Mouse (Mus musculus) neural tube, embryonic 13.5 days (tissue): ENCODE data around the gene Pom121l2. TPM values are rescaled to one million over a fixed set of nuclear protein-coding genes. Genes with fewer than 3 reads are reported as not detected.
"Not testable (repeated sequence)": the region's sequence is repeated elsewhere in the genome, so short reads cannot be mapped to it uniquely, and the experiment has no call there.

Experiments
- ATAC-seq: fragments of 200-750 bp; cut with Nextera tagmentation; 2 replicates; pipeline ENCODE4 v1.8.0; 2017; ENCODE audit warnings: low read depth, mild to moderate bottlenecking, moderate TSS enrichment, moderate library complexity
- H3K27ac ChIP-seq: fragments of 300-500 bp; sonication (generic); replicated peaks from 2 replicates; pipeline ENCODE4 v1.5.1; 2015; ENCODE audit warnings: moderate library complexity, mild to moderate bottlenecking, inconsistent platforms
- H3K27me3 ChIP-seq: fragments of 300-500 bp; sonication (generic); 2 replicates; pipeline ENCODE4 v1.6.1; 2015; ENCODE audit warnings: mild to moderate bottlenecking, inconsistent platforms
- H3K36me3 ChIP-seq: fragments of 300-500 bp; sonication (generic); 2 replicates; pipeline ENCODE4 v1.6.1; 2015; ENCODE audit warnings: mild to moderate bottlenecking, inconsistent platforms
- H3K4me1 ChIP-seq: fragments of 300-500 bp; sonication (generic); replicated peaks from 2 replicates; pipeline ENCODE4 v1.6.1; 2015; ENCODE audit warnings: inconsistent platforms
- H3K4me2 ChIP-seq: fragments of 300-500 bp; sonication (generic); 2 replicates; pipeline ENCODE4 v1.6.1; 2015; ENCODE audit warnings: inconsistent platforms, mild to moderate bottlenecking, moderate library complexity
- H3K4me3 ChIP-seq: fragments of 300-500 bp; sonication (generic); 2 replicates; pipeline ENCODE4 v1.5.1; 2015; ENCODE audit warnings: mild to moderate bottlenecking, inconsistent platforms
- H3K9ac ChIP-seq: fragments of 300-500 bp; sonication (generic); 2 replicates; pipeline ENCODE4 v1.6.1; 2015; ENCODE audit warnings: moderate library complexity, mild to moderate bottlenecking, inconsistent platforms
- H3K9me3 ChIP-seq: fragments of 300-500 bp; sonication (generic); 2 replicates; pipeline ENCODE4 v1.6.1; 2016; ENCODE audit warnings: inconsistent platforms
- WGBS: fragments of 180-500 bp; shearing (Covaris S2); methylation state at CpG from one replicate; pipeline ENCODE4 v1.1.7; 2015; 5-methylcytosine and 5-hydroxymethylcytosine counted together
- polyA plus RNA-seq: library from polyadenylated mRNA; unstranded; fragments of >200 nt; fragmentation: Nextera tagmentation; extraction: Ambion mirVana; gene quantifications from 2 replicates; pipeline ENCODE4 v1.2.1, GENCODE M21; 2015

Pom121l2 gene
- polyA plus RNA-seq, 1 experiment from 2014 or later: not detected

DNA sequence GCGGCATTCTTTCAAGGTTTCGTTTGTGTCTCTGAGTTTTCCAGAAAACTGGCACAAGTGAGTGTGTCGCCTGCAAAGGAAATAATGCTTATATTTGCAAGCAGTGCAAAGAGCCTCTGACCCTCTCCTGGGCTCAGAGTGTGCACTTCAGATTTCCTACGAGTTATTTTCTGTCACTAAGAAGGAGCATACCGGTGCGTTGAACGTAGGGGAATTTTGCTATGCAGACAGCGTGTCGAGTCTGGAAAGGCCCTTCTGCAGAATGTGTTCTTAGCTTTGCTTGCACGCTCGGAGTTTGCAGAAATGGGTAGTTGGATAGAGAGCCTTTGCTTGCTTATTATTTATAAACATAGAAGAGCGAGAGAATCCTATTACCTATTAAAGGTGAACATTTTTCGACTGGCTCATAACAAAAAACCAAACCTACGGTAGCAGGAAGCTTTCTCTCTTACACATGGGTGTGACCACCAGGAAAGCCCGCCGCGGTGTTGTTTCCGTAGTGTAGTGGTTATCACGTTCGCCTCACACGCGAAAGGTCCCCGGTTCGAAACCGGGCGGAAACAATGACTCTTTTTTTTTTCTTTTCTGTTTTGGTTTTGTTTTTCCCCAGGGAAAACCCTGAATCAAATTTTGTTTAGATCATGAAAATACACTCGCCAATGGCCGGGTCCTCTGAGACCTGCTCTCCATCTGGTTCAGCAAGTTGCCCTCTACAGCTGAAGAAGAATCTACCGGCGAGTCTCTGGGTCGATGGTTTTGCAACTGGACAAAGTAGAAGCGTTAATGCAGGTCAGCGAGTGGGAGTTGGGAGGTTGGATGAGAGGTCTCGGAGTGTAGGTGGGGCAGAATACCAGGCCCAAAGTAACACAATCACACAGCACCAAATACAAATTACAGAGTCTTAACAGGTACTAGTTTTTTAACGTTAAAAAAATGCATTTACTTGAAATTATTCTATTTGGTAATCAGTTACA is 45.4 kb downstream of the Pom121l2 start:
- WGBS: 1% methylated on average over 35 of the region's 35 CpGs
- Histone ChIP-seq H3K27ac (peak overlapping the region; percentile 25; the same call in 1 of the 2 replicates), H3K27me3 (peaks cover 19% of the 10 kb centered on the region), H3K9ac (peak overlapping the region; percentile 65), H3K36me3 (no peaks in the 10 kb centered on the region), H3K9me3 (no peaks in the 10 kb centered on the region), H3K4me2 (peak overlapping the region; percentile 60), H3K4me3 (peak overlapping the region; percentile 42), H3K4me1 (peaks cover 23% of the 10 kb centered on the region)
- peak; percentile 61 for ATAC-seq

DNA sequence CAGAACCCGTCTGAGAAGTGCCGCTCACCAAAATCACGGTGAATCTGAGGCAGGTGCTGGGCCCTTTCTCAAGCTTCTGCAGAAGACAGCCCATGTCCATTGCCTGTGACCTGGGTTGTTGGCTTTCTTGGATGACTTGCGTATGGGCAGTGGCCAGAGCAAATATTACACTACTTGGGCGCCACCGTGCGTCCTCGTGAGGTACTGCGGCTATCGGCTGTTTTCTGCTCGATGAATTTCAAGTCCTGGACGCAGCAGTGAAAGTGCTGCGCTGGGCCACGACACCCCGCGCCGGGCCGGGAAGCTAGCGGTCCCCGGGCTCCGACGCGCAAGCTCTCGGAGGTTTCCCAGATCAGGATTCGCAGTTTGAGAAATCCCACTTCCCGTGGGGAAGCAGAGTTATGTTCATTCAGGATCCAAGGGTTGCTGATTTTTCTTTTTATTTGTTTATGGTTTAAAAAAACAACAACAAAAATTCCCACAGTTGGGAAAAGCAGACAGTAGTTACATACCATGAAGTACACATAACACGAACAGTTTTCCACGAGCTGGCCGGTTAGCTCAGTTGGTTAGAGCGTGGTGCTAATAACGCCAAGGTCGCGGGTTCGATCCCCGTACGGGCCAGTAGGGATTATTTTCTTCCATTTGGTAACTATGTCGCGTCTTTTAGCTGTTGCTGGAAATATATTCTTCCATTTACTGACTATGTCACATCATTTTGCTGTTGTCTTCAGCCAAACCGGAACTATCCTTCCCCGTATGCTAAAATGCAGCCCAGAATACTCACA is 47.9 kb downstream of the Pom121l2 start:
- WGBS: under 1% methylated on average over 40 of the region's 40 CpGs
- peaks cover 16% of the 10 kb centered on the region; the same call in 1 of the 2 replicates for H3K4me1 ChIP-seq
- H3K27me3 ChIP-seq: peaks cover 8% of the 10 kb centered on the region; the same call in 1 of the 2 replicates
- peak overlapping the region; percentile 52 for H3K4me3 ChIP-seq
- ATAC-seq: peak; percentile 64
- peak overlapping the region; percentile 62 for H3K4me2 ChIP-seq
- H3K9me3 ChIP-seq: no peaks in the 10 kb centered on the region
- peak overlapping the region; percentile 74 for H3K9ac ChIP-seq
- peak overlapping the region; percentile 68 for H3K27ac ChIP-seq
- H3K36me3 ChIP-seq: no peaks in the 10 kb centered on the region

DNA sequence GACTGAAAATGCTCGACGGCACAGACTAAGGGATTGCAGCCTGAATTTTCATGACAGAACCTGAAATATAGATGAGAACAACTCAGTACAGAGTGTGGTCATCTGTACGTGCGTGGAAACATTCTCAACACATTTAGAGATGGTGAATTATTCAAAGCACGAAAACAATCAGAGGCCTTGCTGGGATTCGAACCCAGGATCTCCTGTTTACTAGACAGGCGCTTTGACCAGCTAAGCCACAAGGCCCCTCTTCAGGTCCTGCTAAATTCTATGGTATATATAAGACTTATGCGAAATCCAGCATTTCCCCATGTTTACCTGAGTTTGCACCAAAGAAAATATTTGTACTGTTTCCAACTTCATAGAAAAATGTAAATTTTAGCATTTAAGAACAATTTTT is 48.9 kb downstream of the Pom121l2 start:
- Histone ChIP-seq H3K4me1 (peaks cover 26% of the 10 kb centered on the region), H3K27me3 (peaks cover under 1% of the 10 kb centered on the region; the same call in 1 of the 2 replicates), H3K9me3 (no peaks in the 10 kb centered on the region), H3K9ac (peak overlapping the region; percentile 22; the same call in 1 of the 2 replicates), H3K4me3 (no peak overlapping the region), H3K36me3 (no peaks in the 10 kb centered on the region), H3K27ac (no peak overlapping the region), H3K4me2 (no peak overlapping the region; the same call in 1 of the 2 replicates)
- ATAC-seq: no peak
- 25% methylated on average over 8 of the region's 8 CpGs for WGBS

DNA sequence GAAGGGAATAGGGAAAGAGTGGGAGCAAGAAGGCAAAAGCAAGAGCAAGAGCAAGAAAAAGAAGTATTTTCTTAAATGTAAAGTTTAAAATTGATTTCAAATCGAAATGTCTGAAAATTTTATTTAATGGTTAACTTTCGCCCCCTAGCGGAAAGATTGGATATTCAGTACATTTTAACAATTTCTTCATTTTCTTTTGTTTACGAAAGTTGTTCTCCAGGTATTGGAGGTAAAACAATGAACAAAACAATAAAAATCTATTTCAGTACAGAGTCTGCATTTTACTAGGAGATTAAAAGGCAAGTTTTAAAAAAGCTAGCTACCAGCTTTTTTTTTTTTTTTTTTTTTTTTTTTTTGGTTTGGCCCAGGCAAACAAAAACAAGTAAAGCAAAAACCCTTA is 49.5 kb downstream of the Pom121l2 start:
- Histone ChIP-seq H3K4me1 (peaks cover 27% of the 10 kb centered on the region), H3K27ac (no peak overlapping the region), H3K4me3 (no peak overlapping the region), H3K9ac (no peak overlapping the region), H3K36me3 (no peaks in the 10 kb centered on the region), H3K4me2 (no peak overlapping the region), H3K9me3 (no peaks in the 10 kb centered on the region), H3K27me3 (no peaks in the 10 kb centered on the region)
- WGBS: 17% methylated on average over 4 of the region's 4 CpGs
- ATAC-seq: no peak

- Histone ChIP-seq H3K9me3 (no peaks in the 10 kb centered on the region), H3K4me3 (peak overlapping the region; percentile 42; the same call in 1 of the 2 replicates), H3K27me3 (no peaks in the 10 kb centered on the region), H3K9ac (peak overlapping the region; percentile 59; the same call in 1 of the 2 replicates), H3K27ac (no peak overlapping the region), H3K36me3 (no peaks in the 10 kb centered on the region), H3K4me1 (peaks cover 25% of the 10 kb centered on the region), H3K4me2 (peak overlapping the region; percentile 72)
- no peak for ATAC-seq
- 52% methylated on average over 5 of the region's 5 CpGs for WGBS
Observed at GRCm38 (mm10) chr13:22033741-22034442, 52.9 kb downstream of the Pom121l2 start.

GRCm38 (mm10) chr13:22034443-22035266 is 53.7 kb downstream of the Pom121l2 start:
- Histone ChIP-seq H3K4me2 (peak overlapping the region; percentile 72), H3K27me3 (no peaks in the 10 kb centered on the region), H3K9ac (peak overlapping the region; percentile 59), H3K4me3 (peak overlapping the region; percentile 42), H3K27ac (peak overlapping the region; percentile 7), H3K36me3 (no peaks in the 10 kb centered on the region), H3K9me3 (no peaks in the 10 kb centered on the region), H3K4me1 (peaks cover 21% of the 10 kb centered on the region)
- no peak for ATAC-seq
- WGBS: under 1% methylated on average over 14 of the region's 14 CpGs

GRCm38 (mm10) chr13:22035267-22036148 is 54.5 kb downstream of the Pom121l2 start, which contains the start of the genes Hist1h2ah and Hist1h2bk:
TSS of gene Hist1h2ah (minus strand) at chr13:22035568.
TSS of gene Hist1h2bk (plus strand) at chr13:22035870.
- ATAC-seq: peak; percentile 98
- H3K4me1 ChIP-seq: peaks cover 26% of the 10 kb centered on the region
- peak within 1 kb of the TSS; percentile 42 for H3K4me3 ChIP-seq
- H3K36me3 ChIP-seq, H3K27me3 ChIP-seq, H3K9me3 ChIP-seq: not testable (repeated sequence)
- H3K9ac ChIP-seq: peak within 1 kb of the TSS; percentile 70
- under 1% methylated on average over 26 of the region's 69 CpGs for WGBS
- H3K27ac ChIP-seq: peak within 1 kb of the TSS; percentile 79
- peak within 1 kb of the TSS; percentile 72 for H3K4me2 ChIP-seq

DNA sequence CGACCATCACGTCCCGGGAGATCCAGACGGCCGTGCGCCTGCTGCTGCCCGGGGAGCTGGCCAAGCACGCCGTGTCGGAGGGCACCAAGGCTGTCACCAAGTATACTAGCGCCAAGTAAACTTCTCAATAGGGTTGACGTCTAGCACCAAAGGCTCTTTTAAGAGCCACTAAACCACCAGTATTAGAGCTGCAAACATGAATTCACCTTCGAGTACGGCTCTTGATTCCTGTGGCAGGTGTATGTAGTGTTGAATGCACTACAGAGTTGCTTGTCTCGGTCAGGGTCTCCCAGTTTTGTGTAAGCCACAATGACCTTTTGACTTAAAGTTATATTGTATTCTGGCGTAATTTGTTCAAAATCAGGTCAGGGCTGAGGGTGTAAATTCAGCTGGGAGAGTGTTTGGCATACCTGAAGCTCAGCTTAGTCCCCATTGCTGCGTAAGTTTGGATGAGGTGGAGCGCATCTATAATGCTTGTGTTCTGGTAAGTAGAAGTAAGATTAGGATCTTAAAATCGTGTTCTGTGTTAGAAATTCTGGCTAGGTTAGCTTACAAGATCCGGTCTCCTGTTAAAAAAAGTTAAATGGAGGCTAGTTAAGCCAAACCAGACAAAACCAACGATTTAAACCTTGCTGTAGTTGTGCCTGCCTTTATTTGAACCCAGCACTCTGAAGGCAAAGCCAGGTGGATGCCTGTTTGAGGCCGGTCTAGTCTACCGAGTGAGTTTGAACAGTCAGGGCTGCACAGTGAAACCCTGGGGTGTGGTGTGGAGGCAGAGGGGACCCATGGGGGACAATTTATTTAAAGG is 55.4 kb downstream of the Pom121l2 start:
- Histone ChIP-seq H3K9ac (peak overlapping the region; percentile 70), H3K4me3 (peak overlapping the region; percentile 42), H3K4me2 (peak overlapping the region; percentile 72), H3K27ac (peak overlapping the region; percentile 74), H3K27me3 (no peaks in the 10 kb centered on the region), H3K4me1 (peaks cover 30% of the 10 kb centered on the region), H3K9me3 (no peaks in the 10 kb centered on the region), H3K36me3 (no peaks in the 10 kb centered on the region)
- ATAC-seq: peak; percentile 16; the same call in 1 of the 2 replicates
- WGBS: 3% methylated on average over 21 of the region's 23 CpGs

- Histone ChIP-seq H3K4me2 (peak overlapping the region; percentile 72), H3K4me3 (peak overlapping the region; percentile 42; the same call in 1 of the 2 replicates)
Observed at GRCm38 (mm10) chr13:22036986-22037385, 56.0 kb downstream of the Pom121l2 start.

More at GRCm38 (mm10) chr13:22036986-22037385, 56.0 kb downstream of the Pom121l2 start:
- H3K9me3 ChIP-seq: no peaks in the 10 kb centered on the region
- H3K27me3 ChIP-seq: no peaks in the 10 kb centered on the region
- H3K27ac ChIP-seq: 0 out of 2 replicates have a peak overlapping the region, but pooled peaks have one; percentile 74
- WGBS: 64% methylated on average over 3 of the region's 3 CpGs
- ATAC-seq: no peak
- peak overlapping the region; percentile 70 for H3K9ac ChIP-seq
- no peaks in the 10 kb centered on the region for H3K36me3 ChIP-seq
- H3K4me1 ChIP-seq: peaks cover 35% of the 10 kb centered on the region
